Mouse (Mus musculus): ENCODE data around the gene Pex10. TPM values are rescaled to one million over a fixed set of nuclear protein-coding genes. Genes with fewer than 3 reads are reported as not detected.

Pex10 gene
- polyA plus RNA-seq, 1 experiment = 17.8 TPM

DNA sequence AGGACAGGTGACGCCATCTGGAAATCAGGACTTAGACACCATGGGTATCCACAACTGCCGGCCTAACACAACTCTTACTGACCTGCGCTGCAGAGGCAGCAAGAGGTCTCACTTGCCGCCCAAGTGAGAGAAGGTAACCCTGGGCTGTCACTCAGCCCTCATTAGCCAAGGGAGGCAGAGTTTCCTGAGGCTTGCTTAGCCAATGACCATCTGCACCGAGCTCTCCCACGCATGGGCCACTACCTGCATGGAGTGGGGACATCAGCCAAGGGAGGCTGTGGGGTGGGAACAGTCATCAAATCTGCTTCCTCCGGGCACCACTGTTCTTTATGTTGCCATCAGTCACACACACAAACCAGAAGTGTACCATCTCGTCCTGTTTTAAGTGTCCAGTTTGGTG is 29.2 kb downstream of the Pex10 start:
- no peak for TF ChIP-seq CTCF (IDR thresholded peaks at IDR 0.05; ENCODE audit: extremely low read depth, insufficient read depth, low read length)
- no peak for TF ChIP-seq POLR2A (IDR thresholded peaks at IDR 0.05; ENCODE audit: extremely low read depth, insufficient read depth, low read length)
- Histone ChIP-seq H3K27ac (ENCODE audit: insufficient read depth, low read length) (no peak overlapping the region), H3K4me1 (ENCODE audit: control insufficient read depth, insufficient read depth, low read length) (no peaks in the 10 kb centered on the region)

DNA sequence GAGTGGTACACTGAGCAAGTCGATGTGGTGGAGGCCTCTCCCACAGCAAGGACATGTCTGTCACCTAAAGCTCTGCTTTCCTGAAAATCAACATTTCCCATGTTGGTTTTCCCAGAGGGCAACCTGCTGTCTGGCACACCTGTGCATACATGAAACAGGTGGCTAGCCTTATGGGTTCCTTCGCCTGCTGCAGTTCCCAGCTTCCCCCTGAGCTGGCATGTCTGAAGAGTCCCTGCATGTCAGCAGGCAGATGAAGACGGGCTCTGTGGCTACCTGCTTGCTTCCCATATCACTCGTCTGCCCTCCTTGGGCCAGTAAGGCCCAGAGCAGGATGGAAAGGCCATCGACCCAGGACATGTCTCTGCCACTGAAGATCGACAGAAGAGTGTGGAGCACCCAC is 30.6 kb downstream of the Pex10 start:
- Histone ChIP-seq H3K27ac (ENCODE audit: insufficient read depth, low read length) (no peak overlapping the region), H3K4me1 (ENCODE audit: control insufficient read depth, insufficient read depth, low read length) (no peaks in the 10 kb centered on the region), H3K4me3 (ENCODE audit: insufficient read depth, low read length) (no peak overlapping the region)
- no peak for TF ChIP-seq POLR2A (IDR thresholded peaks at IDR 0.05; ENCODE audit: extremely low read depth, insufficient read depth, low read length)
- no peak for TF ChIP-seq CTCF (IDR thresholded peaks at IDR 0.05; ENCODE audit: extremely low read depth, insufficient read depth, low read length)

More for the DNA sequence above, 29.2 kb downstream of the Pex10 start:
- no peak overlapping the region for H3K4me3 ChIP-seq (ENCODE audit: insufficient read depth, low read length)

DNA sequence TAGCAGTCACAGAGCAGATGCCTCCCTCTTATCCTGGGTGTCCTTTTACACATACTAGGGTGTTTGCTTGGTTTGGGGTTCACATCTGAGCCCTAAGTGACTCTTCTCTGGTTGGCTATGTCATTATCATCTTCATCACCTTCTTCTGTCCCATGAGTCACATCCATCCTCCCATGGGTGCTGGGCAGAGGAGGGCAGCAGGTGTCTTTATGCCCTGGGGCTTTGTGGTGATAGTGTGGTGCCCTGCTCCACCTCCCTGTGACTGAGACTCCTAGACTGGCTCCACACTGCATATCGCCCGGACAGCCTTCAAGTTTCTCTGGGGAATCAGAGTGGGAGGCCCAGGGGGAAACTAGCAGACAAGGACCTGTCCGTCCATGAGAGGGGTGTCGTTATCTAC is 31.8 kb downstream of the Pex10 start:
- Histone ChIP-seq H3K4me3 (ENCODE audit: insufficient read depth, low read length) (no peak overlapping the region), H3K4me1 (ENCODE audit: control insufficient read depth, insufficient read depth, low read length) (no peaks in the 10 kb centered on the region), H3K27ac (ENCODE audit: insufficient read depth, low read length) (no peak overlapping the region)
- TF ChIP-seq POLR2A (IDR thresholded peaks at IDR 0.05; ENCODE audit: extremely low read depth, insufficient read depth, low read length) (no peak), CTCF (IDR thresholded peaks at IDR 0.05; ENCODE audit: extremely low read depth, insufficient read depth, low read length) (no peak)

DNA sequence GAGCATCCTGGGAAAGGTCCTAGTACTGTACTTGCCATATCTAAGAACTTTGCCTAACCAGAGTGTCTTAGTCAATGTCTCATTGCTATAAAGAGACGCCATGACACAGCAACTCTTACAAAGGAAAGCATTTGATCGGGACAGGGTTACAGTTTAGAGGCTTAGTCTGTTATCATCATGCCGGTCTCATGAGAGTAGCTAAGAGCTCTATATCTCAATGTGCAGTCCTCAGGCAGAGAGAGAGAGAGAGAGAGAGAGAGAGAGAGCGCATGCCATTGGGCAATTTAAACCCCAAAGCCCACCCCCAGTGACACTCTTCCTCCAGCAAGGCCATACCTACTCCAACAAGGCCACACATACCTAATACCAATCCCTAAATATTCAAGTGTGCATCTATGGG is 41.1 kb downstream of the Pex10 start:
- no peaks in the 10 kb centered on the region for H3K4me1 ChIP-seq (ENCODE audit: control insufficient read depth, insufficient read depth, low read length)
- TF ChIP-seq POLR2A (IDR thresholded peaks at IDR 0.05; ENCODE audit: extremely low read depth, insufficient read depth, low read length) (no peak), CTCF (IDR thresholded peaks at IDR 0.05; ENCODE audit: extremely low read depth, insufficient read depth, low read length) (no peak)
- H3K4me3 ChIP-seq (ENCODE audit: insufficient read depth, low read length) = no peak overlapping the region
- H3K27ac ChIP-seq (ENCODE audit: insufficient read depth, low read length) = no peak overlapping the region

DNA sequence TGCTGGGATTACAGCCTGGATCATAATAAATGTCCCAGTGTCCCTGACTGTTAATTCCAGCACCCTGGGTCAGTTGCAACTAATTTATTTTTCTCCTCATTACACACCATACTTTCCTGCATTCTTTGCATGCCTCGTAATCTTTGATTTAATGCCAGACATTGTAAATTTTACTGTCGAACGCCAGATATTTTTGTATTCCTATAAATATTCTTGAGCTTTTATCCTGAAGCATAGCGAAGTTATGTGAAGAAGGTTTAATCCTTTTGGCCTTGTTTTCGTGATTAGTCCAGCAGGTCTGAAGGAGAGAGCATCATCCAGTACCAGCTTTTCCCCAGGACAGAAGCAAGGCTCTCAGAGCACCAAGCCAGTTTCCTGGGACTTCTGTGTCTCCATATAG is 42.7 kb downstream of the Pex10 start:
- no peaks in the 10 kb centered on the region for H3K4me1 ChIP-seq (ENCODE audit: control insufficient read depth, insufficient read depth, low read length)
- no peak overlapping the region for H3K4me3 ChIP-seq (ENCODE audit: insufficient read depth, low read length)
- TF ChIP-seq POLR2A (IDR thresholded peaks at IDR 0.05; ENCODE audit: extremely low read depth, insufficient read depth, low read length) (no peak), CTCF (IDR thresholded peaks at IDR 0.05; ENCODE audit: extremely low read depth, insufficient read depth, low read length) (no peak)
- no peak overlapping the region for H3K27ac ChIP-seq (ENCODE audit: insufficient read depth, low read length)

DNA sequence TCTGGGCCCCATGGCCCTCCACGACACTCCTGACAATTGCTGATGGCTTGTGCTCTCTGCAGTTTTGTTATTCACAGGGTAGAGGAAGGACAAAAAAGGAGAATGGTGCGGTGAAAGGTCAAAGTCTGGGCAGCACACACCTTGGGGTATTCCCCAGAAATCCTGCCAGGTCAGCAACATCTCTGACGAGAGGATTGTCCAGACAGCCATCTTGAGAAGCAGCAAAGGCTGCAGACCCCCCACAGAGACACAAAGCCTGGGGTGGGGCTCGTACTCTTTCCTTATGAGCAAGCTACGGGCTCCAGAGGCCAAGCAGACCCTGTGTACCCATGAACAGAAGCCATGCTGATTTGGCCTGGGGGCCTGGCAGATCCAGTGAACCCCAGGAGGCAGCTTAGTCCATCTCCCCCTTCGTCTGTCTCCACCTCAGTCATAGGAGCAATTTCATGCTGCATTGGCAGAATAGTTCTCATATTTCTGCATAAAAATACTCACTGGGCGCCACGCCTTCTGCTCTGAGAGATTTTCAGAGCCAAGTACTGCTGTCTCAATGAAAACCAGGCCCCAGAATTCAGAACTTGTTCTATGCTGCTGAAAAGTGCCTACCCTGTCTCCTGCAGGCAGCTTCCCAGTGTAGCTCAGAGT is 47.1 kb downstream of the Pex10 start:
- TF ChIP-seq CTCF (IDR thresholded peaks at IDR 0.05; ENCODE audit: extremely low read depth, insufficient read depth, low read length) (no peak), POLR2A (IDR thresholded peaks at IDR 0.05; ENCODE audit: extremely low read depth, insufficient read depth, low read length) (no peak)
- Histone ChIP-seq H3K27ac (ENCODE audit: insufficient read depth, low read length) (no peak overlapping the region), H3K4me1 (ENCODE audit: control insufficient read depth, insufficient read depth, low read length) (no peaks in the 10 kb centered on the region), H3K4me3 (ENCODE audit: insufficient read depth, low read length) (no peak overlapping the region)

DNA sequence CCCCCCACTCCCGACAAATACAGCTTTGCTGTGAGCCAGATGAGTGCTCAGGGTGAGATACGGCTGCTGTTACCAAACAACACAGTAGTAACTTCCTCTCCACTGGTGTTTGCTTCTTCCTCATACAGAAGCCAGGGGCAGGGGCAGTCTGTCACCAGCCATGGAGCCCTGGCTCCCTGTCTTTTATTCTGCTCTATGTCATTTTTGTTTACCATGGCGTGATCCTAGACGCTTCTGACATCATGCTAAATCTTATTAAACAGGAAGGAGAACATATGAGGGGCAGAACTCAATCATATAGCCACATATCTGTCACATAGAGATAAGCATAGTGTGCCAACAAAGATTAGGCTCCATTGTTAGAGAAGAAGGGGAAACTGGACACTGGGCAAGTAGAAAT is 49.8 kb downstream of the Pex10 start:
- no peaks in the 10 kb centered on the region for H3K4me1 ChIP-seq (ENCODE audit: control insufficient read depth, insufficient read depth, low read length)
- TF ChIP-seq CTCF (IDR thresholded peaks at IDR 0.05; ENCODE audit: extremely low read depth, insufficient read depth, low read length) (no peak), POLR2A (IDR thresholded peaks at IDR 0.05; ENCODE audit: extremely low read depth, insufficient read depth, low read length) (no peak)
- no peak overlapping the region for H3K4me3 ChIP-seq (ENCODE audit: insufficient read depth, low read length)
- no peak overlapping the region for H3K27ac ChIP-seq (ENCODE audit: insufficient read depth, low read length)

DNA sequence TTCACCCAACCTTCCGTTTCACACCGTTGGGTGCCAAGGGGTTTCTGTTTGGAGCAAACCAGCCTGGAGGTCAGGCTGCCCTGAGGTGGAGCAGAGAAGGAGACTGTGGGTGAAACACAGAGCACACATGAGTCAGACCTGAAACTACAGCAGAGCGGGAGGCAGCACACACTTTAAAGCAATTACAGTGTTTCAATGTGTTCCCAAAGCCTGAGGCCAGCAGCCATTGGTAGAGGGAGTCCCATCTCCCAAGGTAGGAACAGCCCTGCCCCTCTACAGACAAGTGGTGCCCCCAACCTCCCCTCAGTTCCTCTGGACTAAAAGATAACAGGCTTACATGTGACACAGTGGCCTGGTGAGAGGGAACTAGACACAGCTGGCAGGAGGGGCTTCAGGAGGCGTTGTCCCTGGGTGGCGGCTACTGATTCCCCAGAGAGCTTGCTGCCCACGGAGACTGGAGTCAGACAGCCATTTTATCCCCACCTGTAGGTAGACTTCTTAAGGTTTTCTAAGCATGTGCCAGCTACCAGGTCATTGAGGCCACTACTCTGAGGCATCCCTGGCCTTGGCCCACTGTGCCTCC is 50.7 kb downstream of the Pex10 start:
- no peak overlapping the region for H3K4me3 ChIP-seq (ENCODE audit: insufficient read depth, low read length)
- peaks cover 4% of the 10 kb centered on the region for H3K4me1 ChIP-seq (ENCODE audit: control insufficient read depth, insufficient read depth, low read length)
- H3K27ac ChIP-seq (ENCODE audit: insufficient read depth, low read length) = no peak overlapping the region
- TF ChIP-seq POLR2A (IDR thresholded peaks at IDR 0.05; ENCODE audit: extremely low read depth, insufficient read depth, low read length) (no peak), CTCF (IDR thresholded peaks at IDR 0.05; ENCODE audit: extremely low read depth, insufficient read depth, low read length) (no peak)

DNA sequence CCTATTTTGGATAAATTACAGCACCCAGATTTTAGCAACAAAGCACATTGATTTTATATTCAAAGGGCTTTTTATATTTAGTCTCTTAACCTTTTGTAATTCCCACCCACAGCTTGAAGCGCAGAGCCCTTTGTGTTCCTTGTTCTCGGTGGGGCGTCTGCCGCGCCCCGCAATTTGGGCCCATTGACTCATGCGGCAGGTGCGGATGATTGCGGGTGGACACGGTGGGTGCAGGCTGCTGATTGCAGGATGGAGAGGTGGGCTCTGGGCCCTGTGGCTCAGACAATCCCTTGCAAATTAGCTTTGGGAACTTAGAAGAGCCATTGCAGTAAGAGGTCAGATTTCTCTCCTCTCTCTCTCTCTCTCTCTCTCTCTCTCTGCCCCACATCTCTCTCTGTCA is 51.5 kb downstream of the Pex10 start:
- TF ChIP-seq POLR2A (IDR thresholded peaks at IDR 0.05; ENCODE audit: extremely low read depth, insufficient read depth, low read length) = no peak
- no peak for TF ChIP-seq CTCF (IDR thresholded peaks at IDR 0.05; ENCODE audit: extremely low read depth, insufficient read depth, low read length)
- Histone ChIP-seq H3K27ac (ENCODE audit: insufficient read depth, low read length) (no peak overlapping the region), H3K4me1 (ENCODE audit: control insufficient read depth, insufficient read depth, low read length) (peaks cover 5% of the 10 kb centered on the region), H3K4me3 (ENCODE audit: insufficient read depth, low read length) (no peak overlapping the region)

DNA sequence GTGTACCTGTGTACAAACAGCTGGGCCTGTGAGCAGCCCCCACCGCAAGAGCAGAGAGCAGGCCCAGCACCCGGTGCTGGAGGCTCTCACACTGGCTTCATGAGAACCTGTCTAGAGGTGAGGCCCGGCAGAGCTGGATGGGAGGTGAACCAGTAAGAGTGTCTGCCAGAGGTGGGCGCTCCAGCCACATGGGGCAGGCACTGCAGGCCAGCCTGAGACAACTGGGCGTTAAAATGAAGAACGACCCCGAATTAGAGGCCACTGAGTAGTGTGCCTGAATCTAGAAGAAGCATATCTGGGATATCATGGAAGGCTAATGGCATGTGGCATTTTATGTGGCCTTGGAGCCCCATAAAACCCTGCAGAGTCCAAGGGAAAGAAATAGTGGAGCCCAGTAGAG is 53.2 kb downstream of the Pex10 start:
- H3K4me3 ChIP-seq (ENCODE audit: insufficient read depth, low read length) = no peak overlapping the region
- no peak for TF ChIP-seq POLR2A (IDR thresholded peaks at IDR 0.05; ENCODE audit: extremely low read depth, insufficient read depth, low read length)
- no peak for TF ChIP-seq CTCF (IDR thresholded peaks at IDR 0.05; ENCODE audit: extremely low read depth, insufficient read depth, low read length)
- no peak overlapping the region for H3K27ac ChIP-seq (ENCODE audit: insufficient read depth, low read length)
- H3K4me1 ChIP-seq (ENCODE audit: control insufficient read depth, insufficient read depth, low read length) = peaks cover 5% of the 10 kb centered on the region
